Mouse (Mus musculus) adrenal gland (tissue): Measurements from ENCODE around the gene Pfdn5.

Source experiments
- intact Hi-C: fragments of 180-260 bp; cut with DNase I; formaldehyde crosslinking; loops from one replicate; pipeline ENCODE4 v1.15.1; 2025

The Pfdn5 gene

GRCm38 (mm10) chr15:102366733-102367344 lies 40.9 kb downstream of the Pfdn5 start, which contains the start of gene Sp7:
Gene Sp7, minus strand, starts transcription at chr15:102367182.
- intact Hi-C loops = no loop called here

DNA sequence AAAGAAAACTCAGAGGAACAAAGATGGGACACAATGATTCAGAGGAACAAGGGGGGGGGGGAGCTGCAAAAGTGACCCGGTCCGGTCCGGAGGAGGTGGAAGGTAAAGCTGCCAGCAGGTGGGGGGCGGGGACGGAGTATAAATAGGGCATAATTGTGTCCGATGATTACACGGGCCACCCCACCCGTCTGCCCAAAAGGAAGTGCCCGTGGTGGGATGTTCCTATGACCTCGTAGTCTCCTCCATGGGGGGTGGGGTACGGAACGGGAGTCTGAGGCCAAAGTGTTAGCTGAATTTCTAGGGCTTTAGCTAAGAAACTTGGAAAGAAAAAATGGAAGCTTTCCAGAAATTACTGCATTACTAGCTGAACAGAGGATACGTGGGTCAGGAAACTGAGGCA lies 44.1 kb downstream of the Pfdn5 start:
- intact Hi-C loops = no loop called here

DNA sequence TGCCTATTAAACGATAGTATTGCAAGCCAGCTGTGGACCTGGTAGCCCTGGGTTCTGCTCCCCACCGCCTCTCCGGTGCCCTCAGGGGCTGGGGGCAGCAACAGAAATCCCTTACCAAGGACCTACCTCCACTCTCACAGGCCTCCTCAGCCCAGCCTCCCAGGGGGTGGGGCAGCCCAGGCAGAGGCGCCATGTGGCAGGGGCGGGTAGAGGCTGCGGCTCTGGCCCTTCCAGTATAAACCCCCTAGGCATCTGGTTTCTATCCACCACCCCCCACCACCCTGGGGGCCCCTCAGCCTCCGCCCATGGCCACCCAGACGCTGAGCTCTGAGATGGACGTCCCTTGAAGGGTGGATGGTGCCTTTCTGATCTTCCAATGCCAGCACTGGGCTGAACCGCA lies 44.8 kb downstream of the Pfdn5 start:
- intact Hi-C loops = no loop called here

DNA sequence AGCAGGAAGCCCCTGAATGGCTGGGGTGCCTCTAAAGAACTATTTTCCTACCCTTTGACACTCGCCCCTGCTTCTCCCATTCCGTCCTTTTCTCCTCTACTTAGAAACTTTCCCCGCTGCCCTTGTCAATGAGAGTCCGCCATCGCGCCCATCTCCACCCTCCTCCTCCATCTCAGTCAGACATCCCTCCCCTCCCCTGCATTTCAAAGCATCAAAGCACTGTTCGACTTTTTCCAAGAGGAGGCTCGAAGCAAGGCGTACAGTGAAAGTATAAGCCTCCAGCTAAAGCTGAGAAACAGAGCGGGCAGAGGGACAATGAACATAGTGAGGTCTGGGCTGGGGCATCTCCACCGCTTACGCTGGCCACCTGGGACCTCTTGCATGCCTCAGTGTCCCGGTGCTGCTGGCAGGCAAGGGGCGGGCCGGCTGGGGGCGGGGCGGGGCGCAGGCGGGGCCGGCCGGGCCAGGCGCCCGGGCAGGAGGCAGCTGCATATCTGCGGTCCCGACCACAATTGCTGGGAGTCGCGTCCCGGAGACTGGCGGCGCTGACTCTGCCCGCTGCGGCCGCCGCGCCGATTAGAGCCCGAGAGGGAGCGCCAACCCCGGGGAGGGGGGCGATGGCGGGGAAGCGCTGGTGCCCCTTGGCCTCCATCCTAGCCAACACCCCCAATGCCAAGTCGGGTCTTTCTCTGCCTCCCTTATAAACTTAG lies 50.7 kb downstream of the Pfdn5 start:
- intact Hi-C loops = loop anchor here (5.0 kb wide), 2 partner anchors 34 to 89 kb away; no protein-coding TSS in a partner anchor

DNA sequence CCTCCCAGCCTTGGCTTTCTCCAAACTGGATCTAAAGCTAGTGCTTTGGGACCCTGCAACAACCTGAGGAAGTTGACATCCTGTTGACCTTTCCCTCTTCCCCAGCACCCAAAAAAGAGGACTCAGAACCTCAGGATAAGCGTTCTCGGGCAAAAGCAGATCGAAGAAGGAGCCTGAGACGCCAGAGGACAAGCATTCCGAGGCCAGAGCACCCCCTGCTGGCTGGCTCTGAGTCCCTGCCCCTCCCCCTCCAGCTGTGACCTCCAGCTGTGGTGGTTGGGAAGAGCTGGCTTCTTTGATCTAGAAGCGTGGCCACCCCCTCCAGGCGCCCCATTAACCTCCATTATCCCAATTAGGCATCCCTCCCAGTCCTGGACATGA lies 51.2 kb downstream of the Pfdn5 start:
- intact Hi-C loops = loop anchor here (5.0 kb wide), 2 partner anchors 35 to 90 kb away; no protein-coding TSS in a partner anchor

- intact Hi-C loops = loop anchor here (5.0 kb wide), 2 partner anchors 36 to 91 kb away; no protein-coding TSS in a partner anchor
Observed at GRCm38 (mm10) chr15:102377810-102378262, 51.9 kb downstream of the Pfdn5 start.
